Mouse (Mus musculus) left cerebral cortex, adult 2 months (tissue): ENCODE data around the gene Sds. TPM values are rescaled to one million over a fixed set of nuclear protein-coding genes. Genes with fewer than 3 reads are reported as not detected.

Experiments used
- DNase-seq, 2 experiments: peaks; one replicate each; pipeline ENCODE4 v3.0.0; 2021 to 2022; ENCODE audit warnings: low spot score in 2 of 2, mixed read lengths in 1 of 2; ENCODE audit errors: extremely low spot score in 1 of 2
- H3K27ac ChIP-seq: fragments of 200-600 bp; 2 replicates; pipeline ENCODE4 v1.8.1; 2022
- H3K4me3 ChIP-seq: fragments of 200-600 bp; 2 replicates; pipeline ENCODE4 v1.8.1; 2022
- CTCF ChIP-seq: fragments of 200-600 bp; IDR thresholded peaks from 2 replicates; pipeline ENCODE4 v1.8.1; 2022; ENCODE audit warnings: antibody characterized with exemption, mild to moderate bottlenecking, moderate library complexity
- intact Hi-C: fragments of 180-260 bp; cut with DNase I; formaldehyde crosslinking; loops from one replicate; pipeline ENCODE4 v1.15.1; 2025
- long read RNA-seq, 2 experiments: library from polyadenylated mRNA; stranded (forward); transcript quantifications; one replicate each; pipeline ENCODE4 v2.0.0; 2021; ENCODE audit warnings: borderline mapping rate in 2 of 2
- total RNA-seq, 2 experiments: library from RNA; stranded (reverse); gene quantifications; 2 replicates each; pipeline ENCODE4 v1.2.3; 2021

The Sds gene
- total RNA-seq: under 1 TPM in 1 of 2 experiments, not detected in 1; 0.61 TPM
- long read RNA-seq, experiment 1: 0 reads
- long read RNA-seq, experiment 2, partial matches to known transcripts: 0 of 1 reads
- long read RNA-seq, experiment 2, other reads (novel, unspliced or antisense): 0 of 1 reads

- no peak within 1 kb of the TSS for H3K4me3 ChIP-seq
- intact Hi-C loops: no loop called here
- no peak for TF ChIP-seq CTCF
Measured at GRCm38 (mm10) chr5:120476296-120476695, at the start of gene Sds. TSS of gene Sds (plus strand) at chr5:120476526.

GRCm38 (mm10) chr5:120426572-120426971 lies 49.8 kb upstream of the Sds start:
- no peak for TF ChIP-seq CTCF
- DNase-seq: no peak
- Histone ChIP-seq H3K27ac (no peak overlapping the region), H3K4me3 (no peak overlapping the region)
- intact Hi-C loops: no loop called here

More at GRCm38 (mm10) chr5:120476296-120476695, at the start of gene Sds:
- H3K27ac ChIP-seq: no peak within 1 kb of the TSS
- no peak for DNase-seq

- H3K27ac ChIP-seq: no peak overlapping the region
- intact Hi-C loops: no loop called here
Measured at GRCm38 (mm10) chr5:120427451-120427938, 48.8 kb upstream of the Sds start.

GRCm38 (mm10) chr5:120428189-120428838 lies 48.0 kb upstream of the Sds start:
- DNase-seq: no peak
- no peak for TF ChIP-seq CTCF
- intact Hi-C loops: no loop called here
- H3K27ac ChIP-seq: no peak overlapping the region
- no peak overlapping the region for H3K4me3 ChIP-seq

More at GRCm38 (mm10) chr5:120427451-120427938, 48.8 kb upstream of the Sds start:
- no peak overlapping the region for H3K4me3 ChIP-seq
- TF ChIP-seq CTCF: no peak
- no peak for DNase-seq

GRCm38 (mm10) chr5:120428990-120429389 lies 47.3 kb upstream of the Sds start:
- Histone ChIP-seq H3K4me3 (no peak overlapping the region), H3K27ac (no peak overlapping the region)
- no peak for DNase-seq
- no peak for TF ChIP-seq CTCF
- intact Hi-C loops: no loop called here

- no peak for TF ChIP-seq CTCF
- no peak for DNase-seq
- Histone ChIP-seq H3K4me3 (no peak overlapping the region), H3K27ac (no peak overlapping the region)
- intact Hi-C loops: loop anchor here (10.0 kb wide), 2 partner anchors 625 to 1555 kb away; no protein-coding TSS in a partner anchor
Measured at GRCm38 (mm10) chr5:120429692-120430091, 46.6 kb upstream of the Sds start.

- intact Hi-C loops: loop anchor here (10.0 kb wide), 2 partner anchors 626 to 1556 kb away; no protein-coding TSS in a partner anchor
- no peak for TF ChIP-seq CTCF
- no peak for DNase-seq
- H3K27ac ChIP-seq: no peak overlapping the region
- H3K4me3 ChIP-seq: peak overlapping the region; percentile 4; the same call in 1 of the 2 replicates
Measured at GRCm38 (mm10) chr5:120431001-120431583, 45.2 kb upstream of the Sds start.

- Histone ChIP-seq H3K4me3 (peak within 1 kb of the TSS; percentile 4; the same call in 1 of the 2 replicates), H3K27ac (no peak within 1 kb of the TSS)
- intact Hi-C loops: loop anchor here (10.0 kb wide), 2 partner anchors 627 to 1557 kb away; no protein-coding TSS in a partner anchor
- no peak for TF ChIP-seq CTCF
- no peak for DNase-seq
Measured at GRCm38 (mm10) chr5:120431649-120432485, 44.5 kb upstream of the Sds start, which contains the start of gene Lhx5. TSS of gene Lhx5 (plus strand) at chr5:120431699.

- no peak overlapping the region for H3K4me3 ChIP-seq
- no peak overlapping the region for H3K27ac ChIP-seq
- intact Hi-C loops: loop anchor here (10.0 kb wide), 2 partner anchors 628 to 1558 kb away; no protein-coding TSS in a partner anchor
- no peak for DNase-seq
- no peak for TF ChIP-seq CTCF
Measured at GRCm38 (mm10) chr5:120432486-120433015, 43.8 kb upstream of the Sds start.

GRCm38 (mm10) chr5:120433135-120433760 lies 43.1 kb upstream of the Sds start:
- no peak overlapping the region for H3K4me3 ChIP-seq
- intact Hi-C loops: loop anchor here (10.0 kb wide), 2 partner anchors 628 to 1558 kb away; no protein-coding TSS in a partner anchor

More at GRCm38 (mm10) chr5:120433135-120433760, 43.1 kb upstream of the Sds start:
- H3K27ac ChIP-seq: no peak overlapping the region
- TF ChIP-seq CTCF: no peak
- no peak for DNase-seq
